Comparison of ENCODE assay signal across 25 mouse cellular contexts in the genomic region with DNA sequence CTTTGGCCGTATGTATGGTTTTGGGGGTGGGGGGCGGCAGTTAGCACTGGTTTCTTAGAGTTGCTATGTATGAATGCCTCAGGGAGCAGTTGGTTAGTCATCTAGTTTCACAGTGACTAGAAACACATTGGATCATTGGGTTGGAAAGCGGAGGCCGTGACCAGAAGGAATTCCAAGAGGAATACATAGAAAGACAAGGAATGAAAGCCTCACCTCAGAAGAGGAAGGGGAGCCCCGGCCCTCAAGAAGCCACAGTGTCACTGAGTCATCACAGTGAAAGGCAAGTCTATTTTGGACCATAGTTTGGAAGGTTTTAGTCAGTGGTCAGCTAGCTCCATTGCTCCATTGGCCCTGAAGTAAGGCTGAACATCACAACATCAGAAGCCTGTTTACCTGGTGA.
DNase-seq lines count a peak whose midpoint lies in the region; ATAC-seq lines count a peak whose summit lies in the region.
"Had no signal": no experiment of that assay in that cellular context is flagged by ENCODE, and none has a peak within 500 bp of the region (broad histone marks: within the 10 kb centered on the region; RNA-seq: fewer than 3 reads in every experiment).

No protein-coding gene starts in this region.

- no peak for ATAC-seq in forebrain, embryonic 14.5 days
- no peak for ATAC-seq in kidney, embryonic 16.5 days (ENCODE audit: low FRiP score, low TSS enrichment)
- ATAC-seq in limb, embryonic 15.5 days (ENCODE audit: insufficient number of reproducible peaks, low FRiP score, low TSS enrichment, low read depth) = no peak
- ATAC-seq: activated CD4-positive, CD25-positive, alpha-beta regulatory T cell, adult 4 months; CD4-positive, CD25-positive, alpha-beta regulatory T cell, adult 4 months had no signal

- intact Hi-C loops in gastrocnemius, postnatal 36 days (cut with DNase I) = no loop called here

- H3K27ac ChIP-seq in forebrain, embryonic 10.5 days = 0 out of 2 replicates have a peak overlapping the region, but pooled peaks have one; percentile 31
- H3K27ac ChIP-seq in forebrain, embryonic 14.5 days (ENCODE audit: low read depth, low read length) = no peak overlapping the region
- peak overlapping the region; percentile 54 for H3K27ac ChIP-seq in kidney, embryonic 16.5 days (ENCODE audit: low read length)
- peak overlapping the region; percentile 43; the same call in 1 of the 2 replicates for H3K27ac ChIP-seq in limb, embryonic 15.5 days
- H3K27ac ChIP-seq: heart, embryonic 13.5 days; hindbrain, embryonic 14.5 days; liver, embryonic 13.5 days; midbrain, embryonic 12.5 days had no signal

- H3K36me3 ChIP-seq in forebrain, embryonic 10.5 days (replicated peaks) = peaks cover 18% of the 10 kb centered on the region
- H3K36me3 ChIP-seq in forebrain, embryonic 14.5 days (ENCODE audit: control insufficient read depth, insufficient read depth, low read length) = peaks cover 17% of the 10 kb centered on the region; the same call in 1 of the 2 replicates
- H3K36me3 ChIP-seq in kidney, embryonic 16.5 days (ENCODE audit: insufficient read depth, low read length) = peaks cover 4% of the 10 kb centered on the region
- peaks cover 6% of the 10 kb centered on the region for H3K36me3 ChIP-seq in limb, embryonic 15.5 days
- H3K36me3 ChIP-seq: liver, embryonic 13.5 days had no signal

- H3K9ac ChIP-seq in forebrain, embryonic 14.5 days (ENCODE audit: low read length) = no peak overlapping the region
- no peak overlapping the region for H3K9ac ChIP-seq in kidney, embryonic 16.5 days (replicated peaks; ENCODE audit: low read length)
- H3K9ac ChIP-seq in limb, embryonic 15.5 days = no peak overlapping the region
- H3K9ac ChIP-seq: heart, embryonic 13.5 days; hindbrain, embryonic 14.5 days; limb, embryonic 13.5 days; liver, embryonic 13.5 days; midbrain, embryonic 12.5 days had no signal

- H3K4me2 ChIP-seq in forebrain, embryonic 14.5 days (ENCODE audit: low read length) = no peak overlapping the region
- H3K4me2 ChIP-seq in kidney, embryonic 16.5 days (replicated peaks; ENCODE audit: low read depth, low read length) = no peak overlapping the region
- H3K4me2 ChIP-seq in limb, embryonic 15.5 days = no peak overlapping the region
- H3K4me2 ChIP-seq: heart, embryonic 13.5 days; hindbrain, embryonic 14.5 days; limb, embryonic 13.5 days; liver, embryonic 13.5 days; midbrain, embryonic 12.5 days had no signal

- no peaks in the 10 kb centered on the region for H3K9me3 ChIP-seq in forebrain, embryonic 10.5 days
- H3K9me3 ChIP-seq in forebrain, embryonic 14.5 days (replicated peaks; ENCODE audit: control insufficient read depth, low read length) = no peaks in the 10 kb centered on the region
- H3K9me3 ChIP-seq in kidney, embryonic 16.5 days (ENCODE audit: low read length) = no peaks in the 10 kb centered on the region
- H3K9me3 ChIP-seq in limb, embryonic 15.5 days = no peaks in the 10 kb centered on the region
- H3K9me3 ChIP-seq: heart, embryonic 13.5 days; limb, embryonic 13.5 days; liver, embryonic 13.5 days; midbrain, embryonic 12.5 days had no signal

- peaks cover 11% of the 10 kb centered on the region for H3K4me1 ChIP-seq in forebrain, embryonic 10.5 days
- peaks cover 9% of the 10 kb centered on the region for H3K4me1 ChIP-seq in forebrain, embryonic 14.5 days (ENCODE audit: control insufficient read depth, insufficient read depth, low read length)
- H3K4me1 ChIP-seq in kidney, embryonic 16.5 days (ENCODE audit: insufficient read depth, low read length) = peaks cover 12% of the 10 kb centered on the region; the same call in 1 of the 2 replicates
- peaks cover 29% of the 10 kb centered on the region for H3K4me1 ChIP-seq in limb, embryonic 15.5 days
- H3K4me1 ChIP-seq: liver, embryonic 13.5 days had no signal

- no peak for DNase-seq in forebrain, embryonic 10.5 days (ENCODE audit: extremely low spot score, low spot score)
- DNase-seq in forebrain, embryonic 14.5 days (ENCODE audit: low spot score) = no peak
- DNase-seq in kidney, adult 8-10 months = no peak
- peak; percentile 38 for DNase-seq in Muller cell, postnatal 12 days (ENCODE audit: inconsistent ontology term)
- no peak for DNase-seq in embryo, embryonic 9.5 days (ENCODE audit: extremely low spot score)
- no peak for DNase-seq in gastrocnemius, postnatal 36 days
- DNase-seq: adrenal gland, adult 8-10 months; cerebellum, adult 8-10 months; cerebellum, postnatal 36 days; embryo, embryonic 11 days; heart, adult 18-20 months; heart, postnatal 14 days; kidney, adult 2 months; liver, embryonic 13.5 days; lung, adult 2 months; lung, postnatal 14 days; thymus, postnatal 14 days had no signal

- H3K27me3 ChIP-seq in forebrain, embryonic 10.5 days (ENCODE audit: poor library complexity, severe bottlenecking) = no peaks in the 10 kb centered on the region
- H3K27me3 ChIP-seq in forebrain, embryonic 14.5 days (replicated peaks; ENCODE audit: control insufficient read depth, insufficient read depth, low read length) = no peaks in the 10 kb centered on the region
- no peaks in the 10 kb centered on the region for H3K27me3 ChIP-seq in kidney, embryonic 16.5 days (ENCODE audit: insufficient read depth, low read length)
- H3K27me3 ChIP-seq in limb, embryonic 15.5 days = no peaks in the 10 kb centered on the region
- H3K27me3 ChIP-seq: heart, embryonic 13.5 days; limb, embryonic 13.5 days; liver, embryonic 13.5 days; midbrain, embryonic 12.5 days had no signal

- no peak overlapping the region for H3K4me3 ChIP-seq in forebrain, embryonic 10.5 days
- no peak overlapping the region for H3K4me3 ChIP-seq in forebrain, embryonic 14.5 days (ENCODE audit: low read depth, low read length)
- H3K4me3 ChIP-seq in kidney, embryonic 16.5 days (ENCODE audit: low read length) = no peak overlapping the region
- H3K4me3 ChIP-seq in limb, embryonic 15.5 days = no peak overlapping the region
- H3K4me3 ChIP-seq: heart, embryonic 13.5 days; limb, embryonic 13.5 days; liver, embryonic 13.5 days; midbrain, embryonic 12.5 days had no signal

- 94% methylated on average over 5 of the region's 5 CpGs for WGBS in forebrain, embryonic 10.5 days
- 91% methylated on average over 5 of the region's 5 CpGs for WGBS in forebrain, embryonic 14.5 days
- 60% methylated on average over 5 of the region's 5 CpGs for WGBS in kidney, embryonic 16.5 days
- WGBS in limb, embryonic 15.5 days = 75% methylated on average over 5 of the region's 5 CpGs
